15 mouse cellular contexts compared by ENCODE assay signal in the genomic region with DNA sequence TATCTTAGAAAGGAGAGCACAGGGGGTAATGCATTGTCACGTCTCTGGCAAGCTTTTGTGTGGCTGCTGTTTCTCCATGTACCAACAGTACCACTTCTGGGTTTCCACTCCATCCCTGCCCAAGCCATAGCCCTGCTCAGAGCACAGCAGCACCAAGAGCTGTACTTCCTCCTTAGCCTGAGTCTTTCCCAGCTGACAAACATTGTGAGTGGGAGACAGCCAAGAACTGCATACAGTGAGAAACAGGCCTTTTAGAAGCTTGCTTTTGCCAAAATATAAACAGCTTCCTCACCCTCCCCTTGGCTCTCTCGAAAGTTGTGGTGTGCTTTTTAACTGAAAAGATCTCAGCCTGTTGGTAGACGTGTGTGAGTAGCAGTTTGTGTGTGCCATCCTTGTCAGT.
DNase-seq lines count a peak whose midpoint lies in the region; ATAC-seq and TF ChIP-seq lines count a peak whose summit lies in the region.
"Had no signal": no experiment of that assay in that cellular context is flagged by ENCODE, and none has a peak within 500 bp of the region (broad histone marks: within the 10 kb centered on the region; RNA-seq: fewer than 3 reads in every experiment).

No protein-coding gene starts in this region.

- H3K4me1 ChIP-seq in liver, adult 2 months (ENCODE audit: control insufficient read depth, insufficient read depth, low read length) = no peaks in the 10 kb centered on the region
- peaks cover 15% of the 10 kb centered on the region for H3K4me1 ChIP-seq in heart, embryonic 15.5 days (replicated peaks)
- peaks cover 7% of the 10 kb centered on the region for H3K4me1 ChIP-seq in olfactory bulb, adult 2 months (ENCODE audit: control insufficient read depth, insufficient read depth, low read length)
- H3K4me1 ChIP-seq: forebrain, embryonic 12.5 days had no signal

- no peak for DNase-seq in frontal cortex, postnatal 25 days (ENCODE audit: low spot score in 2 of 2)
- peak; percentile 4 for DNase-seq in liver, adult 2 months (ENCODE audit: extremely low read depth, low read depth, low spot score)
- no peak for DNase-seq in liver
- no peak for DNase-seq in adrenal gland, postnatal 36 days
- DNase-seq in adrenal gland, postnatal 14 days = no peak
- DNase-seq: cerebellum, adult 2 months; right cerebral cortex, adult 18-20 months; thymus, postnatal 25 days had no signal

- TF ChIP-seq POLR2A in liver, adult 2 months (IDR thresholded peaks at IDR 0.05; ENCODE audit: extremely low read depth, insufficient read depth, low read length) = no peak
- no peak for TF ChIP-seq POLR2A in olfactory bulb, adult 2 months (IDR thresholded peaks at IDR 0.05; ENCODE audit: insufficient read depth, low read depth, low read length)

- no peaks in the 10 kb centered on the region for H3K9me3 ChIP-seq in heart, embryonic 15.5 days (replicated peaks)
- H3K9me3 ChIP-seq: forebrain, embryonic 12.5 days; neural tube, embryonic 15.5 days had no signal

- H3K27ac ChIP-seq in liver, adult 2 months (replicated peaks; ENCODE audit: insufficient read depth, low read depth, low read length) = no peak overlapping the region
- peak overlapping the region; percentile 63; the same call in 1 of the 2 replicates for H3K27ac ChIP-seq in heart, embryonic 15.5 days
- H3K27ac ChIP-seq in olfactory bulb, adult 2 months (ENCODE audit: insufficient read depth, low read depth, low read length) = peak overlapping the region; percentile 36; the same call in 1 of the 2 replicates
- H3K27ac ChIP-seq: forebrain, embryonic 12.5 days; kidney, postnatal 0 days; neural tube, embryonic 15.5 days had no signal

- H3K4me2 ChIP-seq in heart, embryonic 15.5 days = no peak overlapping the region
- H3K4me2 ChIP-seq: forebrain, embryonic 12.5 days; neural tube, embryonic 15.5 days had no signal

- 86% methylated on average over 3 of the region's 3 CpGs for WGBS in liver, adult 2 months
- WGBS in heart, embryonic 15.5 days = 56% methylated on average over 3 of the region's 3 CpGs
- WGBS in olfactory bulb, adult 2 months = 47% methylated on average over 3 of the region's 3 CpGs

- H3K79me2 ChIP-seq in liver, adult 2 months (ENCODE audit: control insufficient read depth, insufficient read depth, low read length) = no peaks in the 10 kb centered on the region

- no peak overlapping the region for H3K4me3 ChIP-seq in liver, adult 2 months (ENCODE audit: insufficient read depth, low read depth, low read length)
- no peak overlapping the region for H3K4me3 ChIP-seq in heart, embryonic 15.5 days
- H3K4me3 ChIP-seq in olfactory bulb, adult 2 months (ENCODE audit: insufficient read depth, low read depth, low read length) = no peak overlapping the region
- H3K4me3 ChIP-seq: forebrain, embryonic 12.5 days; neural tube, embryonic 15.5 days had no signal

- no peaks in the 10 kb centered on the region for H3K27me3 ChIP-seq in liver, adult 2 months (ENCODE audit: control insufficient read depth, insufficient read depth, low read length)
- no peaks in the 10 kb centered on the region for H3K27me3 ChIP-seq in heart, embryonic 15.5 days
- H3K27me3 ChIP-seq: forebrain, embryonic 12.5 days; neural tube, embryonic 15.5 days had no signal

- no peaks in the 10 kb centered on the region; the same call in 1 of the 2 replicates for H3K36me3 ChIP-seq in liver, adult 2 months (ENCODE audit: control insufficient read depth, insufficient read depth, low read length)
- H3K36me3 ChIP-seq in heart, embryonic 15.5 days = no peaks in the 10 kb centered on the region
- H3K36me3 ChIP-seq: forebrain, embryonic 12.5 days; neural tube, embryonic 15.5 days had no signal

- TF ChIP-seq CTCF in liver, adult 2 months (IDR thresholded peaks at IDR 0.05; ENCODE audit: low read depth, low read length) = no peak
- no peak for TF ChIP-seq CTCF in olfactory bulb, adult 2 months (IDR thresholded peaks at IDR 0.05; ENCODE audit: insufficient read depth, low read depth, low read length)

- peak; percentile 87 for ATAC-seq in frontal cortex, adult (ENCODE audit: low TSS enrichment)
- no peak for ATAC-seq in heart, embryonic 15.5 days (replicated peaks; ENCODE audit: insufficient number of reproducible peaks, insufficient read depth, low FRiP score, low read depth)
- ATAC-seq: hindbrain, embryonic 16.5 days had no signal

- H3K9ac ChIP-seq in liver, adult 2 months (ENCODE audit: low read depth, low read length) = no peak overlapping the region
- H3K9ac ChIP-seq in heart, embryonic 15.5 days = no peak overlapping the region
- H3K9ac ChIP-seq: forebrain, embryonic 12.5 days; neural tube, embryonic 15.5 days had no signal
